Mouse (Mus musculus) limb, embryonic 12.5 days (tissue): ENCODE results near the gene Dnajc6. TPM values are rescaled to one million over a fixed set of nuclear protein-coding genes. Genes with fewer than 3 reads are reported as not detected.

Experiments used
- ATAC-seq: fragments of 200-750 bp; cut with Nextera tagmentation; 2 replicates; pipeline ENCODE4 v1.8.0; 2017; ENCODE audit warnings: low read depth, moderate TSS enrichment; ENCODE audit not compliant: insufficient number of reproducible peaks, insufficient read depth, low FRiP score, low TSS enrichment
- H3K27ac ChIP-seq: fragments of 300-500 bp; sonication (generic); 2 replicates; pipeline ENCODE4 v1.5.1; 2016; ENCODE audit warnings: mild to moderate bottlenecking, moderate library complexity
- H3K27me3 ChIP-seq: fragments of 300-500 bp; sonication (generic); 2 replicates; pipeline ENCODE4 v1.6.1; 2016; ENCODE audit warnings: mild to moderate bottlenecking, moderate library complexity
- H3K36me3 ChIP-seq: fragments of 300-500 bp; sonication (generic); 2 replicates; pipeline ENCODE4 v1.6.1; 2016; ENCODE audit warnings: mild to moderate bottlenecking, moderate library complexity
- H3K4me1 ChIP-seq: fragments of 300-500 bp; sonication (generic); replicated peaks from 2 replicates; pipeline ENCODE4 v1.6.1; 2016
- H3K4me2 ChIP-seq: fragments of 300-500 bp; sonication (generic); 2 replicates; pipeline ENCODE4 v1.6.1; 2016; ENCODE audit warnings: mild to moderate bottlenecking, moderate library complexity
- H3K4me3 ChIP-seq: fragments of 300-500 bp; sonication (generic); replicated peaks from 2 replicates; pipeline ENCODE4 v1.5.1; 2016; ENCODE audit warnings: mild to moderate bottlenecking
- H3K9ac ChIP-seq: fragments of 300-500 bp; sonication (generic); replicated peaks from 2 replicates; pipeline ENCODE4 v1.6.1; 2016; ENCODE audit warnings: mild to moderate bottlenecking, moderate library complexity
- H3K9me3 ChIP-seq: fragments of 300-500 bp; sonication (generic); 2 replicates; pipeline ENCODE4 v1.6.1; 2016; ENCODE audit warnings: mild to moderate bottlenecking, moderate library complexity
- WGBS: fragments of 180-500 bp; shearing (Covaris S2); methylation state at CpG from one replicate; pipeline ENCODE4 v1.1.7; 2016; 5-methylcytosine and 5-hydroxymethylcytosine counted together
- polyA plus RNA-seq: library from polyadenylated mRNA; unstranded; fragments of >200 nt; fragmentation: Nextera tagmentation; extraction: Ambion mirVana; gene quantifications from 2 replicates; pipeline ENCODE4 v1.2.1, GENCODE M21; 2016

Dnajc6 gene
- polyA plus RNA-seq, 1 experiment from 2014 or later = 0.66 TPM

DNA sequence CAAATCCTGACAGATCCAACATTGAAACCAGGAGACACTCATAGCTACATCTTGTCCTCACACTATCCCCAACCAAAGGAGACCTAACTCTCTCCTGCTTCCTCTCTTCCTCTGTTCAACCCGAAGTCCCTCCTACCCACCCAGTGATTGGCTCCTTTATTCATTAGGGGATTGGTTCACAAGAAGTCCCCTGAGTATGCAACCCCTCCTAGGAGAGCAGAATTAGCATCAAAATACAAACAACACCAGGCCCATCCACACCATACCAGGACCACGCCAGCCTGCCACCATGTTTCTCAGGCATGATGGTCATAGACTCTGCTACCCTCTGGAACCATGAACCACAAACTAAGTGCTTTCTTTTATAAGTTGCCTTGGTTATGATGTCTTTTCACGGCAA is 96.0 kb downstream of the Dnajc6 start:
- Histone ChIP-seq H3K9ac (no peak overlapping the region), H3K4me3 (no peak overlapping the region), H3K27me3 (no peaks in the 10 kb centered on the region), H3K4me1 (no peaks in the 10 kb centered on the region), H3K9me3 (no peaks in the 10 kb centered on the region), H3K4me2 (no peak overlapping the region), H3K27ac (no peak overlapping the region), H3K36me3 (no peaks in the 10 kb centered on the region)
- 72% methylated on average over 3 of the region's 3 CpGs for WGBS
- no peak for ATAC-seq

DNA sequence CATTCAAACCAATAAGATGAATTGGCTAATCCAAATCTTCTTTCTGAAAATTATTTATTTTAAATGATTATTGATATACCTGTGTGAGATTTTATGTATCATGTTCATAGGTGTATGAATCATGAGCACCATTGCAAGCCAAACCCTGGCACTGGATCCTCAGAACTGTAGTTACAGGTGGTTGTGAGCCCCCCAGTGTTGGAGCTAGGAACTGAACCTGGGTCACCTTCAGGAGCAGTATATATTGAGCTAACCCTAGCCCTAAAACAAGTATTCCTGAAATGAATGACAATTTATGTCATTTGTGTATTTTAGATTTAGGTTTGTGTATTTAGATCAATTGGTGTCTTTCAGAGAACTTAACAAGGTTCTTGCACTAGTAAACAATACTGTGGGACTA is 105.3 kb downstream of the Dnajc6 start:
- Histone ChIP-seq H3K27me3 (no peaks in the 10 kb centered on the region), H3K4me2 (no peak overlapping the region), H3K9ac (no peak overlapping the region), H3K4me3 (no peak overlapping the region), H3K36me3 (no peaks in the 10 kb centered on the region), H3K27ac (no peak overlapping the region), H3K4me1 (no peaks in the 10 kb centered on the region), H3K9me3 (no peaks in the 10 kb centered on the region)
- ATAC-seq = no peak

DNA sequence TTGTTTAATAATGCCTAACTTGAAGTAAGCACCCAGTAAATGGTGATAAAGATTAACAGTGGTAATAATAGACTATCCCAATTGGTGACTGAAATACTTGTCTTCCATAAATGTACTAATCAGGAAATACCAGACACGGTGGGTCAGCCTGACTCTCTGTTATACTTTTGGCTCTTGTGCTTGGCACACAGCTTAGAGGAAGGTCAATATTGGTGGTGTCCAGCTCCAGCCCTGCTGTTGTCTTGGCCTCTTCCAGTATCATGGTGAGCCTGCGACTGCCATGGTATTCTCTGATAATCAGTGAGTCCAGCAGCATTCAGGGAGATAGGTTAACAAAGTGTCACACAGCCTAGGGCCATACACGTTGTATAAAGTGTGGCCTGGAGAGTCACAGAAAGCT is 107.2 kb downstream of the Dnajc6 start:
- ATAC-seq = no peak
- no peak overlapping the region for H3K27ac ChIP-seq
- no peaks in the 10 kb centered on the region for H3K27me3 ChIP-seq
- H3K4me3 ChIP-seq = no peak overlapping the region
- no peaks in the 10 kb centered on the region for H3K4me1 ChIP-seq
- H3K4me2 ChIP-seq = no peak overlapping the region
- H3K9me3 ChIP-seq = no peaks in the 10 kb centered on the region
- WGBS = 72% methylated on average over 3 of the region's 3 CpGs
- no peak overlapping the region for H3K9ac ChIP-seq
- H3K36me3 ChIP-seq = no peaks in the 10 kb centered on the region

DNA sequence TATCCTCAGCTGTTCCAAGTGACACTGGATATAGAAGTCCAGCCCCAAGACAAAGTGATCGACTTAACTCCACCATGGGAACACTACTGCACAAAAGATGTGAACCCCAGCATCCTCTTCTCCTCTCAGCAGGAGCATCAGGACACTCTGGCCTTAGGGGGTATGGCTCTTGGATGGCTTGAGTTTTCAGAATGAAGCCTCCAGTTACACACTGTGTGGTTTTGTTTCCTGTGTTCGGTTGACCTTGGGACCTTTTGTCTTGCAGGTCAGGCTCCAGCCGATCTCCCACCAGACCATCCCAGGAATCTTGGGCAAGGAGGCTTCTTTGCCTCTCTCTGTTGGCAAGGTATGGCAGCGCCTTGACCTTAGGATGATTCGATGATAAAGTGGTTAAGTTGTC is 120.1 kb downstream of the Dnajc6 start:
- ATAC-seq = no peak
- Histone ChIP-seq H3K4me1 (no peaks in the 10 kb centered on the region), H3K9me3 (no peaks in the 10 kb centered on the region), H3K27me3 (no peaks in the 10 kb centered on the region), H3K36me3 (no peaks in the 10 kb centered on the region), H3K4me2 (no peak overlapping the region), H3K9ac (no peak overlapping the region), H3K27ac (no peak overlapping the region), H3K4me3 (no peak overlapping the region)
- 93% methylated on average over 5 of the region's 5 CpGs for WGBS

DNA sequence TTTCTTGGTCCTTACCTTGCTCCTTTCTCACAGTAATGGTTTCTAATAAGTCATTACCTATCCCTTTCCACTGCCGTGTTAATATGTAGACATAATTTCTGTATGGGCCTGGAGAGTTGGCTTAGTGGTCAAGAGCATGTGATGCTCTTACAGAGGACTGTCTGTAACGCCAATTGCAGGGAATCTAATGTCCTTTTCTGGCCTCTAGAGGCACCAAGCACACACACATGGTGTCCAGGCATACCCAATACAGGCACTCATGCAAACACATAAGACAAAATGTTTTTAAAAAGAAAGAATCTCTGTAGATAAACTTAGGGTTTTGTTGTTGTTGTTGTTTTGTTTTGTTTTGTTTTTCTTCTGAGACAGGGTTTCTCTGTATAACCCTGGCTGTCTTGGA is 121.3 kb downstream of the Dnajc6 start:
- Histone ChIP-seq H3K4me2 (no peak overlapping the region), H3K4me1 (no peaks in the 10 kb centered on the region), H3K9ac (no peak overlapping the region), H3K36me3 (no peaks in the 10 kb centered on the region), H3K9me3 (no peaks in the 10 kb centered on the region), H3K27ac (no peak overlapping the region), H3K27me3 (no peaks in the 10 kb centered on the region), H3K4me3 (no peak overlapping the region)
- ATAC-seq = no peak
- 75% methylated on average over 2 of the region's 2 CpGs for WGBS

DNA sequence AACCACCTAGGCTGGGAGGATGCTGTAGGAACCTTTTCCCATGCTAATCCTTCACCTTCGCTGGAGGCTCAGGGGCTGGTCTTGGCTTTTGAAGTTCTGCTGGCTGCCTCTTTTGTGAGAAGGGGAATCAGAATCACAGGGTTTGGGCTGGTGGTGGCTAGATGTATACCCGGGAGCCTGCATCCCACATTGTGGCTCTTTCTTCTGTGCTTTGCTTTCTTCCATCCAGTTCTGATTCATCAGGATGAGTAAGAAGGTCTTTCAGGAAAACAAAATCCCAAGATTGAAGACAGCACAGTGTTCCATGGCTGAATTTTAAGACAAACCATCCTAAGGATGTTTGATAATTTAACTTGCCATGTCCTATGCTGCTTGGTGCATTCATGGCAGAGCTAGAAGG is 123.8 kb downstream of the Dnajc6 start:
- Histone ChIP-seq H3K9ac (no peak overlapping the region), H3K9me3 (no peaks in the 10 kb centered on the region), H3K27ac (no peak overlapping the region), H3K4me2 (no peak overlapping the region), H3K36me3 (no peaks in the 10 kb centered on the region), H3K4me3 (no peak overlapping the region), H3K4me1 (no peaks in the 10 kb centered on the region), H3K27me3 (no peaks in the 10 kb centered on the region)
- 63% methylated on average over 2 of the region's 2 CpGs for WGBS
- ATAC-seq = no peak

DNA sequence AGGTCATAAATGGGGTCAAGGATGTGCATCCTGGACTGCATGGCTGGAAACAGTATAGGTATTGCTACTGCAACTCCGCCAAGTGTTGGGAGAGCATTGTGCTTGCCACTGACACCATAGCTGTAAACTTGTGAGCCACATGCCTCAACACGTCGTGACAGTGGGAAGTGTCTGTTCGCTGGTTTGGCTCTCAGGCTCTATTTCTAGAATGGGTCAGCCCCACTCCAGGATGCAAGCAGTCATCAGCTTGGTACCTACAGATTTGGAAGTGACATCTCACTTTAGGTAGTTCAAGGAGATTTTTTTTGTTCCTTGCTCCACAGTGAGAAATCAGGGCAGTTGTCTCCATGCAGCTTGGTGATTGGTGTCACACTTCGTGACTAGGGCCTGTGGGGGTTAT is 124.8 kb downstream of the Dnajc6 start:
- 90% methylated on average over 5 of the region's 5 CpGs for WGBS
- H3K9me3 ChIP-seq = no peaks in the 10 kb centered on the region
- no peaks in the 10 kb centered on the region for H3K4me1 ChIP-seq
- H3K27ac ChIP-seq = no peak overlapping the region
- no peak overlapping the region for H3K4me3 ChIP-seq
- no peak for ATAC-seq
- no peaks in the 10 kb centered on the region for H3K27me3 ChIP-seq
- H3K9ac ChIP-seq = no peak overlapping the region
- H3K36me3 ChIP-seq = no peaks in the 10 kb centered on the region
- no peak overlapping the region for H3K4me2 ChIP-seq

DNA sequence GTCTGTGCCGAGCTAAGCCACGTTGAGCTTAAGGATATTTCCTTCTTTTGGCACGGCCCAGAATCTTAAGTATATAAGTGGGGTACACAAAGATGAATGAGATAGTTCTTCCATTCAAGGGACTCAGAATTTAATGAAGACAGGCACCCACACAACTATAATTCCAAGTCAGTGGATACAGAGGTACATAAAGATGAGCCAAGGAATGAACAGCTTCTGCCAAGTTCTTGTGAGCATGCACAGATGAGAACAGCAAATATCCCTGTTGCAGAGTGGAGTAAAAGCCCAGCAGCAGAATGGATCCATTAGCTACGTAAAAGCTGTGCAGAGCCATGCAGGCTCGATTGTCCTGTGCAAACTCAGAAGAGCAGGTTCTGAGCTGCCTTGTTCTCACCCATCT is 128.8 kb downstream of the Dnajc6 start:
- no peaks in the 10 kb centered on the region for H3K4me1 ChIP-seq
- no peak overlapping the region for H3K9ac ChIP-seq
- H3K27me3 ChIP-seq = no peaks in the 10 kb centered on the region
- WGBS = 90% methylated on average over 5 of the region's 5 CpGs
- no peaks in the 10 kb centered on the region for H3K36me3 ChIP-seq
- H3K4me2 ChIP-seq = no peak overlapping the region
- ATAC-seq = no peak
- no peak overlapping the region for H3K27ac ChIP-seq
- H3K4me3 ChIP-seq = no peak overlapping the region
- no peaks in the 10 kb centered on the region for H3K9me3 ChIP-seq

DNA sequence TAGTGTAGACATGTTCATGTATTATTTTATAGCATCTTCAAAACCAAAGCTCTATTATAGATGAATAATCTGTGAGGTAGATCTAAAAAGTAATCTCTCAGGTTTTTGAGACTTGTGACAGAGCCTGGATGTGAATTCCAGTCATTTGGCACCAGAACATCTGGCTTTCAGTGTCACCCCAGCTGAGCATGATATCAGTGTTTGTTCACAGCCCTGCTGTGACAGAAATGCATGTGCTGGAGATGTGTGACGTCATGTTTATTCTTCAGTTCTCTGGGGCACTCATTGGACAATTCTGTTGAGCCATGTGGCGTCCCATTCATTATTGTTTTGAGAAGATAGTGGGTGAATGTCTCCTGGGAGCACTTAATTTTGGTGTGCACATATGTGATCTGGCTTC is 139.1 kb downstream of the Dnajc6 start:
- 68% methylated on average over 2 of the region's 2 CpGs for WGBS
- Histone ChIP-seq H3K27ac (no peak overlapping the region), H3K4me1 (no peaks in the 10 kb centered on the region), H3K9me3 (no peaks in the 10 kb centered on the region), H3K27me3 (no peaks in the 10 kb centered on the region), H3K36me3 (no peaks in the 10 kb centered on the region), H3K4me2 (no peak overlapping the region), H3K4me3 (no peak overlapping the region), H3K9ac (no peak overlapping the region)
- ATAC-seq = no peak

DNA sequence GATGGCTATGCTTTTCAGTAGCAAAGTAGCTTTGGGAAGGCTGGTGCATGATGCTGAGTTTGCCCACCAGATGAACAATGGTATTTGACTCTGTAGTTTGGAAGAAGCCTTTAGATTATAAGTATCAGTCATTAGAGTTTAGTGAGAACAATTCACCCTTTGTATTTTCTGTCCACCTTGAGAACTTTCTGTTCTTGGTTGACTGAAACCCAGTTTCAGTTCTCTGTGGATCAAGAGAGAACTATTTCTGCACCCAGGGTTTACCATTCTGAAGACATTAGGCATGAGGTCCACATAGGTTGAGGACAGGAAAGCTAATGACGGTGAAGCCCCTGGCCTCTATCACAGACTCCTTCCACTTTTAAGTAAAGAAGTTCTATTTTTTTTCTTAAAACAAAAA is 141.0 kb downstream of the Dnajc6 start:
- Histone ChIP-seq H3K4me3 (no peak overlapping the region), H3K9me3 (no peaks in the 10 kb centered on the region), H3K27ac (no peak overlapping the region), H3K4me2 (no peak overlapping the region), H3K36me3 (no peaks in the 10 kb centered on the region), H3K27me3 (no peaks in the 10 kb centered on the region), H3K4me1 (no peaks in the 10 kb centered on the region), H3K9ac (no peak overlapping the region)
- WGBS = 87% methylated on average over 1 of the region's 1 CpGs
- no peak for ATAC-seq

DNA sequence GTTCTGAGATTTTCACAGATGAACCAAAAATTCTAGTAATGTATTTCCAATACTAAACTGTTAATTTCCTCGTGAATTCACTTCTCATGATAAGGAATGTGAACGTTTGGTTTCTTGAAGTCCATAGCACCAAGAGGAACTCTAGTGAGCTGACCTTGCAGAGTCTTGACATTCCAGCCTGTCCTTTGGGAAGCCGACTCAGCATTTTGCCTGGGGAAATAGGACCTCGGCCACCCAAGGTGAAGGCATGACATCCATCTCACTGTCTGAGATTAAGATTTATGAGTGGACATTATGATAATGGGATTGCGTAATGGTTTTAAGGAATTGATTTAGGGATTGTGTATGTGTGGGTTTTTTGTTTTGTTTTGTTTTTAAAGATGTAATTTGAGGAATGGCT is 144.2 kb downstream of the Dnajc6 start:
- 73% methylated on average over 5 of the region's 5 CpGs for WGBS
- Histone ChIP-seq H3K4me3 (no peak overlapping the region), H3K27ac (no peak overlapping the region), H3K4me1 (no peaks in the 10 kb centered on the region), H3K4me2 (no peak overlapping the region), H3K27me3 (no peaks in the 10 kb centered on the region), H3K9me3 (no peaks in the 10 kb centered on the region), H3K36me3 (no peaks in the 10 kb centered on the region), H3K9ac (no peak overlapping the region)
- no peak for ATAC-seq

DNA sequence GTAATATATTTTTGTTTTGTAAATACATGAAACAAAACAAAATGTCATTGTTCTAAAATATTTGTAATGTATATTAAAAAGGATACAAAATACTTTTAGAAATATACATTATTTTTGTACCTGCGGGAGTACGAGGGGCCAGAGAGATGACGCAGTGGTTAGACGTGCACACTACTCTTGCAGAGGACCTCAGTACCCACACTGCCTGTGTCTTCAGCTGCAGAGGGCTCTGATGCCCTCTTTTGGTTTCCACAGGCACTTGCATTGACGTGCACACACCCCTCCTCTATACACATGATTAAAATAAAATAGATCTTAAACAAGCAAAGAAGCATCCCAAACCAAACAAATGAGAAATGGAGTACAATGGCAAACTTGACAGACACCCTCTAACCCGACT is 146.3 kb downstream of the Dnajc6 start:
- Histone ChIP-seq H3K27me3 (no peaks in the 10 kb centered on the region), H3K36me3 (no peaks in the 10 kb centered on the region), H3K9me3 (no peaks in the 10 kb centered on the region), H3K4me2 (no peak overlapping the region), H3K27ac (no peak overlapping the region), H3K9ac (no peak overlapping the region), H3K4me3 (no peak overlapping the region), H3K4me1 (no peaks in the 10 kb centered on the region)
- no peak for ATAC-seq
- 84% methylated on average over 6 of the region's 6 CpGs for WGBS
